Mouse (Mus musculus): ENCODE measurements at regions not wholly inside any gene's neighbourhood (a gene's known extent, or its start where the extent isn't known, plus 50 kb on each side); places are given as distances from the start of the nearest gene placed in this dataset.
A peak's percentile ranks its signal among the peaks of the same experiment; 100 is the strongest.
"Not testable (repeated sequence)": the region's sequence is repeated elsewhere in the genome, so short reads cannot be mapped to it uniquely, and the experiment has no call there.

DNA sequence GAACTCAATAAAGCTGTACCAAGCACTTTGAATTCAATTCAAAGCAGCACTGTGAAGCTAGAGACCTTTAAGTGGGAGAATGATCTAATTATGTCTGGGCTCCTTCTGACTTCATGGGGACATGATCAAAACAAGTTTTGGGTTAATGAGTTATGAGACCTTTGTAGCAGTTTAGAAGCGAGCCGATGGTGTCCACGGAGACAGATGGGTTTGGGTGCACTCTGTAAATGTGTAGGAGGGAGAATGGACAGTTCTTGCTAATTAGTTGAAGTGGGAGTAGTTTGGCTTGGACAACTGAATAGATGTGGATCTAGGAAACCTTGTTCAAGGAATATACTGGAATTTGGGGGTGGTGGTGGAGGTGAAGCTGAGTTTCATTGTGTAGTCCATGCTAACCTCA is 186.3 kb upstream of the Cldn34b3 start:
- 89% methylated on average over 3 of the region's 3 CpGs for WGBS
- H3K4me1 ChIP-seq (replicated peaks), result no peaks in the 10 kb centered on the region
- H3K4me3 ChIP-seq, result no peak overlapping the region
- H3K9ac ChIP-seq, result no peak overlapping the region
- no peaks in the 10 kb centered on the region for H3K9me3 ChIP-seq (replicated peaks)
- H3K4me2 ChIP-seq, result no peak overlapping the region
- no peaks in the 10 kb centered on the region for H3K36me3 ChIP-seq
- H3K27me3 ChIP-seq (replicated peaks), result no peaks in the 10 kb centered on the region
- ATAC-seq (ENCODE audit: insufficient number of reproducible peaks, low FRiP score), result no peak
- no peak overlapping the region for H3K27ac ChIP-seq (ENCODE audit: poor library complexity, severe bottlenecking)

DNA sequence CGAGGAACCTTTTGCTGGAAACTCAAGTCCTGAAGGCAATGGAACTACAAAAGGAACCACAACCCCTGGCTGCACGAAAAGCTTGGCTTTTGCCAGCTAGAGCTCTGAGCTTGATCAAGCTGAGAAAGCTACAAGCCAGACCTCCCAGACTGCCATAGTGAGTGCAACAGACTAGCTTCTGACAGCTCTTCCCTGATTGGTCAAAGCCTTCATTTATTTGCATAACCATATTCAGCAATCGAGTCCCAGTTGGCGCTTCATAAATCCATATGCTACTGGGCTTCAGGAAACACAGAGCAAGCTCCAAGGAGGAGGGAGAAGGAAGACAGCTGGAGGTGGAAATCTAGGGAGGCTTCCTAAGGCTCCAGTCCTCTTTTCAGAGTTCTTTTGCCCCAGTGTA is 181.4 kb upstream of the Cldn34b3 start:
- H3K4me2 ChIP-seq, result no peak overlapping the region
- H3K4me3 ChIP-seq, result no peak overlapping the region
- H3K4me1 ChIP-seq (replicated peaks), result no peaks in the 10 kb centered on the region
- WGBS, result 57% methylated on average over 4 of the region's 4 CpGs
- H3K9me3 ChIP-seq (replicated peaks), result no peaks in the 10 kb centered on the region
- H3K9ac ChIP-seq, result no peak overlapping the region
- H3K27me3 ChIP-seq (replicated peaks), result no peaks in the 10 kb centered on the region
- ATAC-seq (ENCODE audit: insufficient number of reproducible peaks, low FRiP score), result no peak
- H3K27ac ChIP-seq (ENCODE audit: poor library complexity, severe bottlenecking), result no peak overlapping the region
- H3K36me3 ChIP-seq, result no peaks in the 10 kb centered on the region

DNA sequence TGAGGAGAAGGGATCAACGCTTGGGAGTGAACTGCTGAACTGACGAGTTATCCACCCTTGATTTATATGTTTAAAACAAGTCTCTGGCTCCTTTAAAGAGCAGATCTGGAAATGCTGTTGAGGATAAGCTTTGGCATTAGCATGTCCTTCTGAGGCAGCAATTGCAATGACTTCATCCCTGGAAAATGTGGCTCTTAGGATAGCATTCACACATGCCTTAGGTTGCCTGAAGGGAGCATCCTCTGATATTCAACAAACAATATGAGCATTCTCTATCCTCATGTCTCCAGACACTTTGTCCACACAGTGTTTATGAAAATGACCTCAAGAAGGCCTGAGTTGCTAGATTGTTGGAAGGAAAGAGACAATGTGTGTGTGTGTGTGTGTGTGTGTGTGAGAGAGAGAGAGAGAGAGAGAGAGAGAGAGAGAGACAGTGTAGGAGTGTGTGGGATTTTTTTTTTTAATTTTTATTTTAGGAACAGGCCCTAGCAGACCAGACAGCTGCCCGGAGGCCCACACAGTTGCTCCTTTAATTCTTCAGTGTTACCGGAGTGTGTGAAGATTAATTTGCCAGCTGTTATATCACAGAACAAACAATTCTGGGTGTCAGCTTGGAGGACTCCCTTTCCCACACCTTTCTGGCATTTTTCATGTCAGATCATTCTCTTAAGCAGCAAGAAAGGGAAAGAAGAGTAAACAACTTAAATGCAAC is 153.2 kb upstream of the Cldn34b3 start:
- H3K27me3 ChIP-seq (replicated peaks), result no peaks in the 10 kb centered on the region
- H3K9ac ChIP-seq, result no peak overlapping the region
- H3K4me3 ChIP-seq, result no peak overlapping the region
- 0 out of 2 replicates have a peak, but pooled peaks cover 3% of the 10 kb centered on the region for H3K4me1 ChIP-seq (replicated peaks)
- no peak for ATAC-seq (ENCODE audit: insufficient number of reproducible peaks, low FRiP score)
- H3K36me3 ChIP-seq, result no peaks in the 10 kb centered on the region
- no peak overlapping the region for H3K4me2 ChIP-seq
- 35% methylated on average over 4 of the region's 4 CpGs for whole genome bisulfite sequencing
- H3K27ac ChIP-seq (ENCODE audit: poor library complexity, severe bottlenecking), result 0 out of 2 replicates have a peak overlapping the region, but pooled peaks have one; percentile 43
- H3K9me3 ChIP-seq (replicated peaks), result no peaks in the 10 kb centered on the region

DNA sequence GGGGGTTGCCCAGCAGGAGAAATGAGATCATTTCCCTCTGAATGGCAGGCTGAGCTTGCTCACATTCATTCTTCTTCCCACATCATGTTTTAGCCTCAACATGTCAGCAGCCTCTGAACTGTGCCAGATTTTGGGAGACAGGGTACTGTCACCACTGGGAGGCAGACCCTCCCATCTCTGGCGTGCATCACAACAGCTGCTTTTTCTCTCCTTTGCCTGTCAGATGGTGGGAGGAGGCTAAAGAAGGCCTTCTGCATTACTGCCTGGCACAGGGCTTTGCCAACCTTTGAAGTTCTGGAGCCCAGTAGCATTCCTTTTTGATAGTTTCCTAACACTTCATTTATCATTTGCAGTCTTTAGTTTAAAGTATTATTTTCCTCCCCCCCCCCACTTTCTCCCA is 148.0 kb upstream of the Cldn34b3 start:
- ATAC-seq (ENCODE audit: insufficient number of reproducible peaks, low FRiP score), result no peak

DNA sequence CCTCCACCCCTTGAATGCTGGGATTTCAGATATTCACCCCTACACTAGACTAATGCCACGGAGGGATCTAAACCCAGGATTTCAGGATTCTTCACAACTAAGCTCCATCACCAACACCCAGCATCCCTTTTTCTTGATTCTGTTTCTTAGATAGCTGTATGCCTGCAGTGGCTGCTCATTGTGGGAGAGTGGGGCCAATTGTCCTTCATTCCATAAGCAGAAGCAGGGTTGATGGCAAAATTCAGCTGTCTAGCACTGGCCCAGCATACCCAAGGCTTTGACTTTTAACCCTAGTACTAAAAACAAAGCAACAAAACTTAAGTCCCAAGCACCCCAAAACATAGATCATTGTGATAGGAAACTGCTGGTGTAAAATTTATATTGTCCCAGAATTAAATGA is 147.5 kb upstream of the Cldn34b3 start:
- Histone ChIP-seq H3K27ac (ENCODE audit: poor library complexity, severe bottlenecking) (no peak overlapping the region), H3K36me3 (no peaks in the 10 kb centered on the region), H3K9ac (no peak overlapping the region), H3K4me2 (no peak overlapping the region), H3K27me3 (replicated peaks) (no peaks in the 10 kb centered on the region), H3K4me3 (no peak overlapping the region), H3K4me1 (replicated peaks) (0 out of 2 replicates have a peak, but pooled peaks cover 3% of the 10 kb centered on the region), H3K9me3 (replicated peaks) (no peaks in the 10 kb centered on the region)
- no peak for ATAC-seq (ENCODE audit: insufficient number of reproducible peaks, low FRiP score)
- WGBS, result 68% methylated on average over 1 of the region's 1 CpGs

More for the DNA sequence above, 148.0 kb upstream of the Cldn34b3 start:
- 40% methylated on average over 1 of the region's 1 CpGs for WGBS
- Histone ChIP-seq H3K9me3 (replicated peaks) (no peaks in the 10 kb centered on the region), H3K9ac (no peak overlapping the region), H3K4me3 (no peak overlapping the region), H3K4me1 (replicated peaks) (0 out of 2 replicates have a peak, but pooled peaks cover 3% of the 10 kb centered on the region), H3K4me2 (no peak overlapping the region), H3K36me3 (no peaks in the 10 kb centered on the region), H3K27ac (ENCODE audit: poor library complexity, severe bottlenecking) (no peak overlapping the region), H3K27me3 (replicated peaks) (no peaks in the 10 kb centered on the region)

DNA sequence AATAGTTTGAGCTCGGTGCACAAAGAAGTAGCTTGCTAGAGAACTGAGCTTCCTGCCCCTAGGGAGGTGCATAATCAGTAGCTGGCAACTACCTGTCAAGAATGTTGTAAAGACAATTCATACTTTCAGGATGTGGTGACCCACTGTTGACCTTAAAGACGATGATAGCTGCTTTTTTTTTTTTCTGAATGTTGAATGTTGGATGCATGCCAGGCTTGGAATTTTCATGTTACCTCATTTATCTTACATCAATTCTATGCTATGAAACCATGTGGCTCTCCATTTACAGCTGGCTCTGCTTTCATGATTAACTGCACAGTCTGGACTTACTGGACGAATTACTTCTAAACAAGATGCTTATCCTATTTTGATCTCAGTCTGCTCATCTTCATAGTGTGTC is 143.2 kb upstream of the Cldn34b3 start:
- 0 out of 2 replicates have a peak, but pooled peaks cover 12% of the 10 kb centered on the region for H3K4me1 ChIP-seq (replicated peaks)
- 29% methylated on average over 3 of the region's 3 CpGs for WGBS
- no peak for ATAC-seq (ENCODE audit: insufficient number of reproducible peaks, low FRiP score)

DNA sequence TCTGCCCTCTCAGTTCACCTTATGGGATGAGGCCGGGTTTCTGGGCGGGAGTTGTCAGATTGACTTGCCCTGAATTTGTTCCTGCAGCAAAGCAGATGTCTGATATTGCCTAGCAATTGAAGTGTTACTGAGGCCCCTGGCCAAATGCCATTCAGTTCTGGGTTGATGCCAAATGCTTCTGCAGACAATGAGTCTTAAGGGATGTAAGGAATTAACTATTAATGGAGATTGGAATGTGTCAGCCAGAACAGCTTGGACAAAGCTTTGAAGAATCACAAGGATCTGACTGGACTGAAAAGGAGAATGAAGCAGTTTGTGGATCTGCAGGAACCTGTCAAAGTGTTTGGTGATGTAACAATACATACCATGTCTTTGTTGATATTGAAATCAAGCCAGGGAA is 140.7 kb upstream of the Cldn34b3 start:
- 0 out of 2 replicates have a peak, but pooled peaks have one; percentile 25 for ATAC-seq (ENCODE audit: insufficient number of reproducible peaks, low FRiP score)

More for the DNA sequence above, 143.2 kb upstream of the Cldn34b3 start:
- H3K36me3 ChIP-seq, result no peaks in the 10 kb centered on the region
- H3K9ac ChIP-seq, result no peak overlapping the region
- no peaks in the 10 kb centered on the region for H3K9me3 ChIP-seq (replicated peaks)
- no peak overlapping the region for H3K27ac ChIP-seq (ENCODE audit: poor library complexity, severe bottlenecking)
- H3K4me3 ChIP-seq, result no peak overlapping the region
- no peaks in the 10 kb centered on the region for H3K27me3 ChIP-seq (replicated peaks)
- no peak overlapping the region for H3K4me2 ChIP-seq

DNA sequence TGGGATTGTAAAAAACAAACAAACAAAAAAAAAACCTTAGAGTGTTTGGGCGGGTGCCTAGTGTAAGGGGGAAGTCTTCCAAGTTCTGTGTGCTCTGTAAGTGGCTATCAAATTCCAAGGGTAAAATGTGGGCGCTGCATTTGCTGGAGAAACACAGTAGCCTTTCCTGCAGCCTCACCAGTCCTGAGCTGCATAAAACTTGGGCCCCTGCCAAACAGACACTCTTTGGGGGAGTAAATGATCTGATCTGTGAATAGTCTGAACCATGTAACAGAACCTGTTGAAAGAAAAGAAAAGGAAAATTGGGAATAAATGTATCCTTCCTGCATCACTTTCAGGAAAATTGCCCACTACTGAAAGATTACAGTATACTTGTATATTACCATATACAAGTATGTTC is 126.4 kb upstream of the Cldn34b3 start:
- H3K27me3 ChIP-seq (replicated peaks), result no peaks in the 10 kb centered on the region
- H3K36me3 ChIP-seq, result no peaks in the 10 kb centered on the region
- WGBS, result 36% methylated on average over 2 of the region's 2 CpGs
- no peak overlapping the region for H3K4me3 ChIP-seq
- no peaks in the 10 kb centered on the region for H3K9me3 ChIP-seq (replicated peaks)
- no peak overlapping the region for H3K4me2 ChIP-seq
- H3K4me1 ChIP-seq (replicated peaks), result no peaks in the 10 kb centered on the region
- no peak overlapping the region for H3K27ac ChIP-seq (ENCODE audit: poor library complexity, severe bottlenecking)
- ATAC-seq (ENCODE audit: insufficient number of reproducible peaks, low FRiP score), result no peak
- H3K9ac ChIP-seq, result no peak overlapping the region

More for the DNA sequence above, 140.7 kb upstream of the Cldn34b3 start:
- Histone ChIP-seq H3K27me3 (replicated peaks) (no peaks in the 10 kb centered on the region), H3K9me3 (replicated peaks) (no peaks in the 10 kb centered on the region), H3K4me1 (replicated peaks) (0 out of 2 replicates have a peak, but pooled peaks cover 12% of the 10 kb centered on the region), H3K4me2 (no peak overlapping the region), H3K36me3 (no peaks in the 10 kb centered on the region), H3K9ac (no peak overlapping the region), H3K4me3 (no peak overlapping the region), H3K27ac (ENCODE audit: poor library complexity, severe bottlenecking) (peak overlapping the region; percentile 21; the same call in 1 of the 2 replicates)
- WGBS, result 27% methylated on average over 2 of the region's 2 CpGs

DNA sequence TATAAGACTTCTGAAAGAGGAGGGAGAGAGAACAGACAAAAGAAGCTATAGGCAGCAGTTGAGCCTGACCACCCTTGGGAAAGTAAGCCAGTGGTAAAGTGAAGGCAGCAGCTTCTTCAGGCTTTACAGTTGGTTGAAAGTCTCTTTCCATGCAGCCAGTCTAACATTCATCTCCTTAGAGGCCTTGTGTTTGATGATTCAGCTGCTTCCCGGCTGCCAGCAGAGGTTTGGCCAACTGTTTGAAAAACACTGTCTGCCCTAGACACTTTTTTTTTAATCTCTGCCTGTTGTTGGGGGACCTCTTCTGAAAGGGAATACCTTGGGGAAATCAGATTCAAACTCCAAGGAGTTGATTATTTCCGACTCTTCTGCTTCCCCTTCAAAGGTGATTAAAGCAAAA is 123.1 kb upstream of the Cldn34b3 start:
- WGBS, result 67% methylated on average over 2 of the region's 2 CpGs
- H3K9me3 ChIP-seq (replicated peaks), result no peaks in the 10 kb centered on the region
- H3K4me2 ChIP-seq, result no peak overlapping the region
- H3K4me3 ChIP-seq, result no peak overlapping the region
- H3K27ac ChIP-seq (ENCODE audit: poor library complexity, severe bottlenecking), result no peak overlapping the region
- no peak for ATAC-seq (ENCODE audit: insufficient number of reproducible peaks, low FRiP score)
- H3K36me3 ChIP-seq, result no peaks in the 10 kb centered on the region
- H3K27me3 ChIP-seq (replicated peaks), result no peaks in the 10 kb centered on the region
- H3K4me1 ChIP-seq (replicated peaks), result no peaks in the 10 kb centered on the region
- no peak overlapping the region for H3K9ac ChIP-seq

DNA sequence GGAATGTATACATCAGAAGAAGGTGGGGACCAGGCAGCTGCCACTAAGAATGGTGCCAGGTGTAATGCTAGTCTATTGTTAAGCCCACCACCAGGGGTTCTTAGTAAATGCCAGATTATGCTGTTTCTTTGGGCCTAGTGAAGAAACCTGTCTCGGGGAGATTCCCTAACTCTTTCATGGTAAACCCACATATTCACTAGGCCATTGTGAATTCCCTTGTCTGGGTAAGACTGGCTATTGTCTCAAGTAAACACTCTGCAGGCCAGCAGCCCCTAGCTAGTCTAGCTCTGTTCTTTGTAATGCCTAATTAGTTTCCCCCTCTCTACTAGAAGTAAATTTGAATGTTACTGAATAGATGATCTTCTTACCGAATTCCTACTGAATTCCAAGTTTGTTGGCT is 89.3 kb upstream of the Cldn34b3 start:
- H3K36me3 ChIP-seq; H3K9ac ChIP-seq; H3K27me3 ChIP-seq (replicated peaks); H3K4me2 ChIP-seq; H3K9me3 ChIP-seq (replicated peaks); H3K4me1 ChIP-seq (replicated peaks); H3K27ac ChIP-seq (ENCODE audit: poor library complexity, severe bottlenecking); H3K4me3 ChIP-seq; ATAC-seq (ENCODE audit: insufficient number of reproducible peaks, low FRiP score): not testable (repeated sequence)
- WGBS, result 82% methylated on average over 2 of the region's 2 CpGs

DNA sequence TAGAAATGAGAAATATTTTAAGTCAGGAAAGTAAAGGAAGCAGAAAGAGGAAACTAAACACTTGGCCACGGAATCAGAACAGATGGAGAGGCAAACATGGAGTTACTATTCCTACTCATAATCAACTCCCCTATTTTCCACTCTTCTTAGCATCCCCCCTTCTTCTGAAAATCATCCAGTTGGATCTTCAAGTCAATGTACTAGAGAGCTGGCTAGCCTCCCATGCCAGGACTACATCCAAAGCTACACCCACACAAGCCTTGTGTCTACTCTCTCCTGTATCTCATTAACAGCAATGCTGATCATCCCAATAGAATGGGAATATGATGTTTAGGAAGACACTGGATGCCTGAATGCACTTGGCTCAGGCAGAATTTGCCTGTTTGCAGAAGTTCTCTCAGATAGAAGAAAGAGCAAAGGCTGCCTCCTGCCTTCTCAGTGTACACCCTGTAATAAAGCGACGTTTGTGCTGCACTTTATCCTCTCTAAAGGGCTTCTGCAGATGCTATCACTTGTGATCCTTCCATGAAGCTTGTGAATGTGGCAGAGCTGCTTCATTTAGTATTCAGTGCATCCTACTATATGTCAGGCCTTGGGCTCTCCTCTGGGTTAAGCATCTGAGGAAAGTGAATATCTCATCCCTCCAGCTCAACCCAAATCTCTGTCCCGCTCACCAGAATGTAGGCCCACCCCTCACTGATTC is 82.5 kb upstream of the Cldn34b3 start:
- no peaks in the 10 kb centered on the region for H3K36me3 ChIP-seq
- no peak overlapping the region for H3K4me3 ChIP-seq
- H3K27ac ChIP-seq (ENCODE audit: poor library complexity, severe bottlenecking), result no peak overlapping the region
- 82% methylated on average over 4 of the region's 4 CpGs for WGBS
- H3K4me1 ChIP-seq (replicated peaks), result no peaks in the 10 kb centered on the region
- H3K27me3 ChIP-seq (replicated peaks), result no peaks in the 10 kb centered on the region
- no peak overlapping the region for H3K4me2 ChIP-seq
- no peak for ATAC-seq (ENCODE audit: insufficient number of reproducible peaks, low FRiP score)
- no peak overlapping the region for H3K9ac ChIP-seq
- H3K9me3 ChIP-seq (replicated peaks), result no peaks in the 10 kb centered on the region
